Mouse (Mus musculus) cerebellum, adult 2 months (tissue): Measurements from ENCODE around the gene Olfr1442.

ENCODE experiments used
- CTCF ChIP-seq: fragments of 200-500 bp; IDR thresholded peaks from 2 replicates; pipeline ENCODE4 v1.5.1; 2011; ENCODE audit warnings: low read depth, mild to moderate bottlenecking, control low read depth, low read length, moderate library complexity, borderline replicate concordance; ENCODE audit not compliant: insufficient read depth
- POLR2A ChIP-seq: fragments of 200-500 bp; IDR thresholded peaks from 2 replicates; pipeline ENCODE4 v1.6.1; 2011; ENCODE audit warnings: low read length, control low read depth, borderline replicate concordance; ENCODE audit not compliant: insufficient read depth

GRCm38 (mm10) chr19:12719189-12719588 is 49.0 kb downstream of the Olfr1442 start:
- TF ChIP-seq POLR2A (no peak), CTCF (no peak)
